Mouse (Mus musculus) testis, postnatal 14 days (tissue): ENCODE results near the gene Col6a5.
"Not testable (repeated sequence)": the region's sequence is repeated elsewhere in the genome, so short reads cannot be mapped to it uniquely, and the experiment has no call there.

Experiments used
- DNase-seq: peaks from one replicate; pipeline ENCODE4 v3.0.0; 2021; ENCODE audit warnings: low spot score

Col6a5 gene

DNA sequence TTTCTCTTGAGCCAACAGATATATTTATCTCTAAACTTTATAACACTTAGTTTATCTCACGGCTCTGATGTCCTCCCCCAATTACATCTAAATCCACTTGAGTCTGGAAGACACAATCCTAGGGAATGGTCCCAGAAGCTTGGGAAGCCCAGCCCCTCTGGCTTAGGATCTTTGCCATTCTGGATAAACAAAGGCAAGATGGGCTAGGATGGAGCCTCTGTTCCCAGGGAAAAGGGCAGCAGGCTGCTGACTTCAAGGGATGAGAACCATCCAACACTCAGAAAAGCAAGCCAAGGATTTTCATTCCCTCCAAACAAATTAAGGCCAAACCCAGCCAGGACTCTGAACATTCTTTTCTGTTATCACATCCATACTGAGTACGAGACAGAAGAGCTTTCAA lies 51.1 kb downstream of the Col6a5 start:
- DNase-seq = no peak

DNA sequence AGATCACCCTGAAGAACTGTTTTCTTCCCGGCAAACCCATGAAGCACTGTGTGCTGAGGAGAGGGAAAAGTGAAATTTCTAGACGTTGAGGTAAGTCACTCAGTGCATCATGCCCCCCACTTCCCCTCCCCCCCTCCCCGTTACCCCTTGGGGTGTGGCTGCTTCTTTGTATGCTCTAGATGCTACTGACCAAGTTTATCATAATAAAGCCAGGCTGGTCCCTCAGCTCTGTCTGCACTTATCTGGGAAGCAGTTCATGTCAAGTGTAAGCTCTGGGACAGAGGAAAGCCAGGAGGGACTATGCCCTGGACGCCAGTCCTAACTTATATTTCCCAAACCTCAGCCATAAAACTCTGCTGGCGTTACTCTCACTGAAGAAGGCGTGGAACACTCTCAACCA lies 53.0 kb downstream of the Col6a5 start:
- no peak for DNase-seq

DNA sequence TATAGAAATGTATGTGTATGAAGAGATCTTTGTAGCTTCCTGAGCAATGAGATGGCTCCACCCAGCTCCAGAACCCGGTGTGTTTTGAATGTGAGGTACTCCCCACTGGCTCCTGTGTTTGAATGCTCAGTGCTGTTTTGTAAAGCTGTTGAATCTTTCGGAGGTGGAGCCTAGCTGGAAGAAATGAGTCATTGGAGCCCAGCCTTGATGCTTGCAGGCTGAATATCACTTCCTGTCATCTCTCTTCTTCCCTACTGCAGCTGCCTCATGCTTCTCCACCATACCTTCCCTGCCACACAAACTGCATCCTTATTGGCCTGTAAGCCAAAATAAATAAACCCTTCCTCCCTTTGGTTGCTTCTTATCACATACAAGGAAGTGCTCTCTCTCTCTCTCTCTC lies 72.9 kb downstream of the Col6a5 start:
- DNase-seq = no peak

DNA sequence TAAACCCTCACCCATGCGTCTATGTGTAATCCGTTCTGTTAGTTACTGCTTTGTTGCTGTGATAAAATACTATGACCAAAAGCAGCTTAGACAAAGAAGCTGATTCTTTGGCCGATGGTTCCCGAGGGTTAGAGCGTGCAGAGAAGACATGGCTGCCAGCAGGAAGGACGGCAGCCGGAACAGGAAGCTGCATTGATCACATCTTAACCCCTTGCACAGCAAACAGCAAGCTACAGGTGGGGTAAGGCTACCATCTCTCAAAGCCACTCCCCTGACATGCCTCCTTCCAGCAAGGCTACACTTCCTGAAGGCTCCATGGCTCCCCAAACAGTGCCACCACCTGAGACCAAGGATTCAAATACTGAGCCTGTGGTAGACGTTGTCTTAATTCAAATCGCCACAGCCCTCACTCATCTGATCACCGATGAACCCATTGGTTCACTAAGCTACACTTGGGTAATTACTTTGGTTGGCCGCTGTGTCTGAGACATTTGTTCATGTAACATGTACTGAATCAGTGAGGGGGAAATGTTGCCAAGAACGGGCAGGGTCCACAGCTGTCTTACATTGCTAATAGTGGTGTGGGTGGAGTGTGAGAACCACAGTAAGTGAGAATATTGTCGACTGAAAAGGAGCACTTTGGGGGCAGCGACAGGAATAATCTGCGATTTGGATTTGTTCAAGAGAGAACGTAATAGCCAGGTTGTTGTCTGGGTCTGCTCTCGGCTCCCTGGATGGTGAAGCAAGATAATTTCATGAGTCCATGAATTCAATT lies 75.6 kb downstream of the Col6a5 start:
- DNase-seq = no peak

DNA sequence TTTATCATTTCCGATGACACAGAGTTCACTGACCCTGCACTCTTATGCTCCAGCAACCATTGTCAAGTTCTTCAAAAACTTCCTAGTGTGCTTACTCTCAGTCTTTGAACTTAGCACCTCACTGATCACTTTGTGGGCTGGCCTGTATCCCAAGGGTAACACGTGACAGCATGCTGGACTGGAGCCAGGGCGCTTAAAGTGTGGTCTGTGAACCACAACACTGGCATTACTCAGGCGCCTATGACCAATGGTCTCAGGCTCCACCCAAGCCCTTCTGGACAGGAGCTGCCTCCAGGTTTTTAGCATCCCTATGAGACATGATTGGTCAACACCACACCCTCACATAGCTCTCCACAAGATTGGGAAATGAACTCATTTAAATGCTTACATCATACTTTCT lies 79.7 kb downstream of the Col6a5 start:
- DNase-seq = no peak

DNA sequence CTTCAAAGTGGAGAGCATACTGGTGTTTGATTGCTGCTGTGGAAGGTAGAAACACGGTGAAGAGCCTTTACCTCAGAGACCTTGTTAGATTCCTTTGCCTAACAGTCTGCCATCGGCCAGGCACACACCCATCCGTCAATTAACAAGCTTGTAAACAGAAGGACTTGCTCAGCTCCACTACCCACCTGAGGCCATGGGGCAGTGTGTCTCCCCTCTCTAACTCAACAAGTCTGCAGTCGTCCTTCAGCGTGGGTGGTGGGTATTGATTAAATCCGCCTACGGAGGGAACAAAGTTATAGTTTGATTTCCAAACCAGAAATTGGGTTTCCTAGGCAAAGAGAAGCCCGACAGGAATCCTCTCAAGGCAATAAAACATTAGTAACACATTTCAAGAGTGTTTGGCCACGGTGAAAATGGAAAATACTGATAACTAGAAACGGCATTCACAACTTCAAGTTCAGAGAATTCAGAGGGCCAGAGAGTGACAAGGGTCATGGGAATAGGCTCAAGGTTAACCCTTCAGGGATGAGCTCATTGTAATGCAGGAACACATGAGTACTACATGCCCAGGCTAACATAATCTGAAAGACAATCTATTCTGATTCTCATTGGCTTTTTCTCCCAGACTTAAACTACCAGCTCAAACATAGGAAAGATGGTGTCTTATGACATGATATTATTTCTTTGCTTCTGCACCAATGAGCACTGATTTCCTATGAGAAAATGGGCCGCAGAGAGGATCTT lies 81.9 kb downstream of the Col6a5 start:
- DNase-seq = no peak

DNA sequence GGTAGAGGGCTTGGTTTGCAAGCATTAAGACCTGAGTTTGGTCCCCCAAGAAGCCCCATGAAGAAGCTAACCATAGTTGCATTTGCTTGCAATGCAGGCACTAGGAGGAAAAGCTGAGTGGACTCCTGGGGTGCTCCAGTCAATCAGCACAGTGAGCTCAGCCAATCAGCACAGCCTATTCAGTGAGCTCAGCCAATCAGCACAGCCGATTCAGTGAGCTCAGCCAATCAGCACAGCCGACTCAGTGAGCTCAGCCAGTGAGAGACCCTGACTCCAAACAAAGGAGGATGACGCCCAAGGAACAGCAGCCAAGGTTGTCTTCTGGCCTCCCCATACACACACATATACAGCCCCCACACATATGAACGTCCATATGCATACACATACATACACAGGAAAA lies 84.3 kb downstream of the Col6a5 start:
- peak; percentile 38 for DNase-seq

DNA sequence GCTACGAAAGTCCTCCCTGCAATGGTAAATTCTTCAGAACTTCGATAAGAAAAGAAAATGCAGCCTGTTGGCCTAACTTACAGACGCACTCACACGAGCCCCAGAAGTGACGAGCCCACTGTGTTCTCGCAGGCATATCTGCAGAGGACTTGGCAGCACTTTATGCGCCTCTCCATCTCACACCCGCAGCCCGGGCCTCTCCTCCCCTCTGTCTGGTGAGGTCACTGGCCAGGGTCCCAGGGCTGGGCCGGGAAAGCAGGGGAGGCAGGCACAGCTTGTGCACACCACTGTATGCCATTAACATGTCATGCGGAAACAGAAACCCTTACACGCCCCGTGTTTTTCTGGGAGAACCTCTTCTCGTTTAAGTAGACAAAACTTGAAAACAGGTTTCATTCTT lies 88.8 kb downstream of the Col6a5 start:
- peak; percentile 83 for DNase-seq

DNA sequence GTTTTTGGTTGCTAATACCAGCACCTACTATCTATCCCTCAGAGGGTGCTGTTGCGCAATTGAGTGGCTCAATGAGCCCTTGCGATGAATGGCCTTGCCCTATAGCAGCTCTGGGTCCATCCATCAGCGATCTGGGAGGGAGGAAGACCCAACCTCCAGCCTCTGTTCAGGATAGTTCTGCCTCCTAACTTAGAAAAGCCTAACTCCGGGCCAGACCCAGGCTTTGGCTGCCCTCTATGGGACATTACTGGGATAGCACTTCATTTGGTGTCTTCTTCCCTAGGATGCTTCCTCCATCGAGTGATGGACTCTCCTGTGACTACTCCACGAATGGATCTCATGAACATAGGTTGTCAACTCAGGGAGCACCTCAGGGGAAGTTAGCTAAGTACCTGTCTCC lies 102.7 kb downstream of the Col6a5 start:
- DNase-seq = peak; percentile 29

DNA sequence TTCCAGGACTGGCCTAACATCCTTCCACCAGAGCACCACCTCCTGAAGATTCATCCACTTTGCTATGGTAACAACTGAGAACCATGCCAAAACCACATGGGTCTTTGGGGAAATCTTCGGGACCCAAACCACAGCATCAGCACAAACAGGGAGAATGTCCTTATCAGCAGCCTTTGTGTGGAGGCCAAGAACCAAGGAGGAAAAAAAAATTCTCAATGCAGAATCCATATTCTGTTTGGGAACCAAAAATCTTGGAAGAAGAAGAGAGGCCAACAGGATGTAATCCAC lies 107.7 kb downstream of the Col6a5 start:
- DNase-seq = no peak

DNA sequence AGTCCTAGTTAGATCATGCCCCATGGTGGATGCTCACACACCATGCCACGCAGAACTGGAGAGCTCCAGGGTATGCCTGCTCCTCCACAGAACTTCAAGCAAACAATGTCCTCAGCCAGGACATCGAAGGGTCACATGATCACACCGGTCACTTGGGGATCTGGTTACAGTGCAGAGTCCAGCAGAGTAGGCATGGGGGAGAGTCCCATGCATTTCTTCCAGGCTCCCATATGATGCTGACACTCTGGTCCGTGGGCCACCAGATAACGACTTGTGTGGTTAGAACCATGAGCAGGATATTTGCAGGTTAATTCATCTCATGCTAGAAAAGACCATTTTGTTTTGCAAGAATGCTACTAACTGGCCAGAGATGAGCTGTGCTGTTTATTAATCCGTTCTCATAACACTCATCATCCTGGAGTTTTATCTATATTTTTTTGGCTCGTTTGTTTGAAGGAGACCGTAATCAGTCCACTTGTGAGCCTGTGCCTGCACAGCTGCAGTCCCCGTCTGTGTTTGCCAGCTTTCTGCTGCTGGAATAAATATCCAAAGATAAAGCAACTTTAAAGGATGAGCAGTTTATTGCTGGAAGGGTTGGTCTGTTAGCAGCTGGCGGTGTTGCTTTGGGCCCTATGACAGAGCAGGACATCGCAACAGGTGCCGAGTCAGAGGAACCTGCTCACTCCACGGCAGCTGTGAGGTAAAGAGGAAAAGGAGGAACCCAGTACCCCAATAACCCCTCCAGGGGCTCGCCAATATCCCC lies 108.2 kb downstream of the Col6a5 start:
- no peak for DNase-seq

DNA sequence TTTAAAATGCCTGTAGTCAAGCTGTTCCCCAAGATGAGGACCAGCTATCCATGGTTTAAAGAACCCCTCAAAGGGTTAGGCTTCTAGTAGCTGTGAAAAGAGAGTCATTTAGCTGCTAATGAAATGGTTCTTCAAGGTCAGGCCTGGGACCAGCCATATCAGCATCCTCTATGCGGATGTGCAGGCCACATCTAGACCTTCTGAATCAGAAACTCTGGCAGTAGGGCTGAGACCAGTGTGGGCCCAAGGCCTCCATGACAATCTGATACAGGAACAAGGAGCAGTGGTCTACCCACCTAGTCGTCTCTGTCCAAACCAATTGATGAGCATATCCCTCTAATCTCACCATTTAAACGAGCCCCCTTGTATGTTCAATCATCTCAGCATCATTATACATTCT lies 109.4 kb downstream of the Col6a5 start:
- no peak for DNase-seq

DNA sequence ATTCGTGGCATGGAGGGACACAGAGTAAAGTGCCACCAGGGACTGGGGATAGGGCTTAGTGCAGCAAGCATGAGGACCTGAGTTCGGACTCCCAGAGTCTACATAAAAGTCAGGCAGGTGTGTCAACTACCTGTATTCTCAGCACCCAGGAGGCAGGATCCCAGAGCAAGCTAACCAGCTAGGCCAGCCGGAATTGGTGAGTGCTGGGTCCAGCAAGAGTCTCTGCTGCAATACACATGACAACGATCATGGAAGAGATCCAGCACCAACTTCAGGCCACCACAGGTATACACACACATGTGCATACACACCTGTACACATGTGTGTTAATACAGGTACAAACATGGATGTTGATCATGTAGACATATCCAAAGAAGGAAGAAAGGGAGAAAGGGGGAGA lies 112.0 kb downstream of the Col6a5 start:
- DNase-seq = no peak

DNA sequence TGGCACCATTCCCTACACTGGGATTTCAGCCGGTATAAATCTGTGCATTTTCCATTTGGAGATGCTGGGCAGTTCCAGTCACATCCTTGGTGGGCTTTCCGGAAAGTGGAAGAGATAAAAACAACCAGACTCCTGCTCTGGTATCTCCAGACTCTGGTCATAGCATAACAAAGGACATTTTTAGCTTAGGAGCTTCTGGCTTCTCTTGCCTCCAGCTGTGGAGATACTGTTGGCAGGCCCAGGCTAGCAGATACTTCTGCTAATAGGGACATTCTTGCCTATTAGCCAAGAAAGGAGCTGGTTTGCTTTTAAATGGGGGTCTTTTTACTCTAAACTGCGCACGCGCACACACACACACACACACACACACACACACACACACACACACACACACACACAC lies 113.2 kb downstream of the Col6a5 start:
- DNase-seq = no peak

DNA sequence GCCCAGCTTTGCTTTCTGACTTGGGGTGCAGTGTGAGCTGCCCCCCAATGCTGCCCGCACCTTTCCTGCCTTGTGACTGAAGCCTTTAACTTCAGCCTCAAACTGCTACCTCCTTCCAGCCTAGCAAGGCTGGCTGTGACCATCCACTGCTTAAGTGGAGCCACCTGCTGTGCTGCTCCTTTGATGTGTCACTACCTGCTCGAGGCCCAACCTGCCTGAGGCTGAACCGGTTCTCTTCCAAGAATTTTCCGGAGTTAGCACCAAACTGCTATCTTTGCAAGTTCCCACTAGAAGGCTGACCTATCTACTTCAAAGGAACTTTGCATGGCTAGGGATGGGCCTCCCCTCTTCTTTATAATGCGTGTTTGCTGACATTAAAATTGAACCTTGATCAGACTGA lies 119.1 kb downstream of the Col6a5 start:
- not testable (repeated sequence) for DNase-seq

DNA sequence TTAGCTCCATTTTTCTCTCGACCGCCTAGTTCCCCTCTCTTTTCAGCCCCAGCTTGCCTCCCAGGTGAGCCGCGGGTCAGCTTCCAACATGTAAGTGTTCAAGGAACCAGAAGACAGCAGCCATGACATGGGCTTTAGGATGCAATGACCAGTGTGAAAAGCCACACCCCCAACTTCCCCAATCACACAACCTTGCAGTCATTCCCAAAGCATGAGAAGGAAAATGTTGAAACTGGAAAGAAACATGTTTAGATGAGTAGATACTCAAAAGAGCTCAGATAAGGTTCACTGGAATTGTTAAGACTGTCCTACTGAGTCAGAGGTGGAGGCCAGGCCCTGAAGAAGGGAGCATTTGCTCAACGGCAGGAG lies 121.3 kb downstream of the Col6a5 start:
- DNase-seq = no peak

DNA sequence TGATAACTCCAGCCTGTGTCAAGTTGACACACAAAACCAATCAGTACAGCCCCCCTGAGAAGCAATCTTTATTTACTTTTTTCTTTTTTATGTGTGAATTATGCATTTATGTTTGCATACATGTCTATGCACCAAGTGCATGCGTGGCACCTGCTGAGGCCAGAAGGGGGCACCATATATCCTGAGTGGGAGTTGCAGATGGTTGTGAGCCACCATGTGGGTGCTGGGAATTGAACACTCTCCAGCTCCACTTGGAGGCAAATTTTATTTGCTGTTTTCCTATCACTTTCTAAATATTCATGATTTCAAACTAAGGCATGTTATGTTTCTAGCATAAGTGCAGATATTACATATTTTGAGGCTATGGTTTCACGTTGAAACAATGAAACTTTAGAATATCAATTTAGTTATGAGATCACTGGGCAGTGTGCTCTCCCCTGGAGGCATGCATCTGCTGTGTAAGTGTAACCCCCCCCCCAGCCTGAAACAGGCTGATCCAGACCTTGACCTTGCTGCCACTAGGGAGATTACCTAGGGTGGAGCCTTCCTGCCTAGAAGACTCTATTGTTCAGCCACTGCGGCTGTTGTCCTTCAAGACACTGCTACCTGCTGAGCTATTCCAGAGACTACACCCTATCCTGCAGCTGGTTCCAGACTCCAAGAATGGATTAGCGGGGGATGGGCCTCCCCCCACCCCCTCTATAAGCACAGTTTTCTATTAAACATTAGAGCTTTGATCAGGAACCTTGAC lies 121.9 kb downstream of the Col6a5 start:
- no peak for DNase-seq

DNA sequence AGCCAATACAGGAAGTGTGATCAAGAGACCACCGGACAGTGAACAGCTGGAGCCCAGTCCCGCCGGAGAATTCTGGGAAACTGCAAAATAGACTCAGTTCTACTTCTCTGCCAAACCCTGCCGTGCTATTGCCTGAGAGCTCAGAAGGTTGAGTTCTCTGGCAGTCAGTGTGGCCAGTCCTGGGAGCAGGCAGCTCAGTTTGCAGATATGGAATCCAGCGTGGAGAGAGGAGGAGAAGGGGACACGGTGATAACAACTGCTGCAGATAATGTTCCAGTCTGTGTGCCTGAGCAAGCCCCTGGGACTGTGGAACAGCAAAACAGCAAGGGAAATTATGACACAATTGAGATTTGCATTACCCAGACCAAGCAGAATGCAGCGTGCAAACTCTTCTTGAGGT lies 124.9 kb downstream of the Col6a5 start:
- DNase-seq = peak; percentile 36

DNA sequence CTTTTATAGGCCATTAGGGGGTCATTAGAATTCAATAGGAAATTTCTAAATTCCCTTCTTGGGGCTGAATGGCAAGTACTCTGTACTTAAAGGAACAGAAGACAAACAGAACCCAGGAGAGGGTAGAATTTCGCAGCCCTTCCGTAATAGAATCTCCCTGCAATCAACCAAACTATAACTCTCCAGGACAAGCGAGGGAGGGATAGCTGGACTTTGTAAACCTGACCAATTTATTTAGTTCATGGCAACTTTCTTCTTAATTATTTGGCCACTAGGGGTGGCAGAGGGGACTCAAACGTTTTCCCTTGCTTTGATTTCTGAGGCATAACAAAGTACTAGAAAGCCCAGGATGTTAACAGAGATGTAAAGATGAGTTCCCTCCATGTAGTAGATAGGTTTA lies 125.6 kb downstream of the Col6a5 start:
- DNase-seq = no peak

DNA sequence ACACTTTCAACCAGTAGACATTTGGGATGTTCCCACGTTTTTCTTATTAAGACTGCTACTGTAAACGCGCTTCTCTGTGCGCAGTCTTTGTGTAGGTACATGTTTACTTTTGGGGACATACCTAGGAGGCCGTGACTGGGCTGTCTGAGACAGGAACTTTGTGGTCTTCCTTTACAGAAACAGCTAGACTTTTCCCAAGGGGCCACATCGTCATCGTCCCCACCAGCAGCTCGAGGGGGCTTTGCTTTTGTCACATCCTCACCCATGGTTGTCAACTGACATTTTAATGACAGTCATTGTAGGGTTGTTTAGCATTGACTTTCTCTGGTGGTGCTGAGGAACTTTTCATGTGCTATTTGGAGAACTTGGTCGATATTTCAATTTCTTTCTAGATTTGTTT lies 129.2 kb downstream of the Col6a5 start:
- no peak for DNase-seq

DNA sequence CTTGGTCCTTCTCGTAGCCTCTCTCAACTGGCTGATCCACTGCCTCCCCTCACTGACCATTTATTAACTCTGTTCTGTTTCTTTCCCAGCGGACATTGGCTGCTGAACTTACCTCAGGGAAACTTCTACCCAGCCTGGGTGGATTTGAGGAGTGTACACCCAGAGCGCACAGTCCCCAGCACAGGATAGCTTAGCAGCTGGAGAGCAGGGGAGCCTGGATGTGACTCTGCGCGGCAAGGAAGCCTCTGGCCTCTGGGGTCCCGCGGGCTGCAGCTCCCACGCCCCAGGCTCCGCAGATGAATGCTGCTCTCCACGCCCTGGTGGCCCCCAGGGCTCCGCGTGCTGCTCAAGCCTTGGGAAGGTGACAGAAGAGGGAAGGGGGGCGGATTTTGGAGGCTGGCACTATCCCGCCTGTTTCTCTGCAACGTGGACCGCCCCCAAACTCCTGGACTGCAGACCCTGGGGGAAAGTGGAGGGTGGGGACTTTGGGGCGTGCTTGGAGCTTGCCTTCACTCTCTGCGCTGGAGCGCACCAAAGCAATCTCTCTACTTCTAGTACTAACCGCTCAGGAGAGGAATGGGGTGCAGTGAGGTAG lies 132.6 kb downstream of the Col6a5 start, which contains the start of gene Col6a6:
Gene Col6a6 (minus strand): TSS at position 370 of the 595 bp plus-strand sequence.
- DNase-seq = no peak

DNA sequence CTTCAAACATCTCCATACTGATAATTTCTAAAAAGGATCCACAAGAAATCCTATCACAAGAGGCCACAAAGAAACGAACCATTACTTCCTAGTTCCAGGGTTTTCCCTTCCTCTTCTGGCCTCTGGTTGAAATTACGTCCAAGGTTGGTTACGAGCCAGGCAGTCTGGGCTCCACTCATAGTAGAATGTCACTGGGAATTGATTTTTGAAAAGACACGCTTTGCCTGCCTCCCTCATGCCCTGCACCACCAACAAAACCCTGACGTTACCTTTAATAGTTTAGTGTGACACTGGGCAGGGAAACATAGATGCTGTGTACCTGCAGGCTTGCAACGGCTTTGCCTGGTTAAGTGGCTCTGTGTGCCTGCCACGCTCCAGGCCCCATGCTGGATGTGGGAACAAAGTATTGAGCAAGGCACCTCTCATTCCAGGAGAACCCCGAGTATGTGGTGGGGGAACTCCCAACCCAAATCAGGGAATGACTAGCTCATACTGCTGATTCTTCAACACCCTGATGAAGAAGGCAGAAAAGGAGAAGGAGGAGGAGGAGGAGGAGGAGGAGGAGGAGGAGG lies 133.3 kb downstream of the Col6a5 start:
- DNase-seq = no peak
